Mouse (Mus musculus) small intestine, adult 2 months (tissue): ENCODE data around the gene Plscr4.

Experiments used
- CTCF ChIP-seq: fragments of 200-500 bp; IDR thresholded peaks from 2 replicates; pipeline ENCODE4 v1.5.1; 2012; ENCODE audit warnings: low read depth, mild to moderate bottlenecking, control low read depth, inconsistent platforms, low read length, moderate library complexity, mixed read lengths; ENCODE audit not compliant: insufficient replicate concordance, insufficient read length; ENCODE audit errors: extremely low read depth
- POLR2A ChIP-seq: fragments of 200-500 bp; IDR thresholded peaks from 2 replicates; pipeline ENCODE4 v1.6.1; 2012; ENCODE audit warnings: low read depth, mild to moderate bottlenecking, control low read depth, inconsistent platforms, low read length, moderate library complexity

DNA sequence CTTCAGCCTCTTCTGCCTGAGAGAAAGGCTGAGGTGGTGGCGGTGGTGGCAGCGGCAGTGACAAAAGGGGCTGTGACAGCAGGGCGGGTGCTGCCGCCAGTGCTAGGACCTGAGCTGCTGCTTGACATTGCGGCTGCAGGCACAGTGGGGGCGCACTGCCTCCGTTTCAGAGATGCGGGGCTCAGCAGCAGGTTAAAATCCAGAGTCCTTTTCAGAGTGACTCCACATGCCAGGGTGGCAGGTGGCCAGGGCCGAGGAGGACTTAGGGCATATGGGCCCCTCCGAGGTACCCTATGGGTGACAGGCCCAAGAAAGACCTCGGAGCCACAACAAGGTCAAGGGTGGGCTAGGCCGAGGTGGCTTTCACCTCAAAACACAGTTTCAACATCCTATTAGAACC, 59.9 kb downstream of the Plscr4 start:
- no peak for TF ChIP-seq POLR2A
- TF ChIP-seq CTCF: no peak
